Mouse (Mus musculus): Measurements from ENCODE around the gene Dock8.

- TF ChIP-seq CTCF (IDR thresholded peaks at IDR 0.05; ENCODE audit: low read depth, low read length) (no peak), POLR2A (IDR thresholded peaks at IDR 0.05; ENCODE audit: insufficient read depth, low read length) (no peak)
These were observed 10.5 kb upstream of the Dock8 start for GRCm38 (mm10) chr19:24988831-24989230.
